Mouse (Mus musculus) myocyte (in vitro differentiated cells): ENCODE results near the gene Yap1.

Experiments used
- MYOG ChIP-seq, 3 experiments: IDR thresholded peaks; one replicate each; pipeline ENCODE4 v1.6.1; 2011; ENCODE audit warnings: control low read depth in 2 of 3, low read depth in 2 of 3, mild to moderate bottlenecking in 2 of 3; ENCODE audit not compliant: insufficient read length in 2 of 3, control insufficient read depth in 1 of 3, insufficient read depth in 1 of 3
- POLR2A ChIP-seq: IDR thresholded peaks from one replicate; pipeline ENCODE4 v1.6.1; 2011; ENCODE audit warnings: low read depth, mild to moderate bottlenecking, control low read depth, moderate library complexity; ENCODE audit not compliant: insufficient read length

GRCm38 (mm10) chr9:7882304-7882865 is 122.0 kb downstream of the Yap1 start:
- TF ChIP-seq POLR2A (no peak), MYOG (IDR thresholded peaks at IDR 0.05; ENCODE audit: control insufficient read depth in 1 of 3, insufficient read depth in 1 of 3, insufficient read length in 2 of 3, low read depth in 2 of 3) (no peak)
